Mouse (Mus musculus): ENCODE results near the gene Neil1.

Gene Neil1

DNA sequence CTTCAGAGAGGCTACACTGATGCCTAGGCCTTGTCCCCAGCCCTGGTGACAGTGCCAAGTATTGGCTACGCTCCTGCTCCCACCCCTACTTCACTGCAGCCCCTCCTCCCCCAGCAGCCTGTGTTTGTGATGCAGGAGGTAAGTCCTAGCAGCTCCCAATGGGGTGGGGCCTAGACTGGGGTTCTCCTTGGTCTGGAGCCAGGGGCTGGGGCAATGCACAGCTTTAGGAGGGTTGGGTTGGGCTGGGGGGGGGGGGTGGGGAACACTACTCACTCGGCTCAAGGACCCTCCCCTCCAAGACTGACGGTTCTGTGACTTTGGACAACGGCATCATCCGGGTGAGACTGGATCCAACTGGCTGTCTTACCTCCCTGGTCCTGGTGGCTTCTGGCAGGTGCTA lies 8.5 kb downstream of the Neil1 start:
- no peak for DNase-seq (ENCODE audit: extremely low spot score, low read depth, low spot score)

DNA sequence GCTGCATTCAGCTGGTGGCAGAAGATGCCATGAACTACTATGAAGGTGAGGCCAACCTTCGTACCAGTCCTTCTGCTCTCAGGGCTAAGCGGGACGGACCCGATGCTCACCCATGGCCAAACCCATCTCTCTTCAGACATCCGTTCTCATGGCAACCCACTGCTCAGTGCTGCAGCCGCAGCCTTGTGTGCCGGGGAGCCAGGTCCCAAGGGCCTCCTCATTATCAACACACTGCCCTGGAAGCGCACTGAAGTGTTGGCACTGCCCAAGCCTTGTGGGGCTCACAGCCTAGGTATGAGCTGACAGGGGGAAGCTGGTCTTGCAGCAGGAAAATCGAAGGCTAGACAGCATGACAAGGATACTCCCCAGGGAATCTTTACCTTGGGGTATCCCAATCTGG lies 9.0 kb downstream of the Neil1 start:
- DNase-seq (ENCODE audit: extremely low spot score, low read depth, low spot score), result no peak

DNA sequence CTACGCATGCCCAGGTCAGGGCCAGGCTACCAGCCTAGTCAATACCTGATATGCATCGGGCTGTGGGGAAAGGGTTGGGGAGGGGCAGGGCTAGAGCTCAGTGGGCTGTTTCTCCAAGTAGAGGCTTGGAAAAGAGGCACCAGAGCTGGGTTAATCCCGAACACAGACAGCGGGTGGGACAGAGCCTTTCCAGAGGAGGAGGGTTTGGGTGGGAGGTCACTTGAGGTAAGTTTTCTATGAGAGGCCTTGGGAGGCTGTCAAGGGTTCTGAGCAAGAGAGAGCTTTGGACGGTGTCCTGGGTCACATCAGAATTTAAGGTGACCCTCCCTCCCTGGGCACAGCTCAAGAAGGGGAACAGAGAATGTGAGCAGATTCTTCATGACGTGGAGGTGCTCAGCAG lies 9.6 kb downstream of the Neil1 start:
- DNase-seq (ENCODE audit: extremely low spot score, low read depth, low spot score), result no peak

DNA sequence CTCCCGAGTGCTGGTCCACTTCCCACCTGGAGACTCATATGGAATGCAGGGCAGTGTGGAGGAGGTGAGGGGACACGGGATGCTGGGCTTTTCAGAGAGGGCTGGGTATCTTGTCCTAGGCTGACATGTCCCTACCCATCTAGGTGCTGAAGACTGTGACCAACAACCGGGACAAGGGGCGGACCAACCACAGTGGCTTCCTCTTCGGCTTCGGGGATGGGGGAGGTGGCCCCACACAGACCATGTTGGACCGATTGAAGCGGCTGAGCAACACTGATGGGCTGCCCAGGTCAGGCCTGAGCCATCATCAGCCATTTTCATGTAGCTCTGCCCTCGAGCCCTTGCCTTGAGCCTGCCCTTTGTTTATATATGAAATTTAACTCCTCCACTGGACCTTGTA lies 10.3 kb downstream of the Neil1 start:
- DNase-seq (ENCODE audit: extremely low spot score, low read depth, low spot score), result no peak

DNA sequence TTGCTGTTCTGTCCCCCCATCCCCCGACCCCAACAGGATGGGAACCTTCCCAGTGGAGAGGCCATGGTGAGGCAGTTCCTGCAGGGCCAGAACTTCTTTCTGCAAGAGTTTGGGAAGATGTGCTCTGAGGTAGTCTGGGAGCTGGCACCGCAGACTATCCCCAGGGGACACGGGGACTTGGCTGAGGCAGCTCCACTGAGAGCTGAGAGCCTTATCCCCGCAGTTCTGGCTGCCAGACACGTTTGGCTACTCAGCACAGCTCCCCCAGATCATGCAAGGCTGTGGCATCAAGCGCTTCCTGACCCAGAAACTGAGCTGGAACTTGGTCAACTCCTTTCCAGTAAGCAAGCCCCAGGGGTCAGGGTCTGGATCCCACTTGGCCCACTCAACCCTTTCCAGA lies 10.9 kb downstream of the Neil1 start:
- DNase-seq (ENCODE audit: extremely low spot score, low read depth, low spot score), result no peak

DNA sequence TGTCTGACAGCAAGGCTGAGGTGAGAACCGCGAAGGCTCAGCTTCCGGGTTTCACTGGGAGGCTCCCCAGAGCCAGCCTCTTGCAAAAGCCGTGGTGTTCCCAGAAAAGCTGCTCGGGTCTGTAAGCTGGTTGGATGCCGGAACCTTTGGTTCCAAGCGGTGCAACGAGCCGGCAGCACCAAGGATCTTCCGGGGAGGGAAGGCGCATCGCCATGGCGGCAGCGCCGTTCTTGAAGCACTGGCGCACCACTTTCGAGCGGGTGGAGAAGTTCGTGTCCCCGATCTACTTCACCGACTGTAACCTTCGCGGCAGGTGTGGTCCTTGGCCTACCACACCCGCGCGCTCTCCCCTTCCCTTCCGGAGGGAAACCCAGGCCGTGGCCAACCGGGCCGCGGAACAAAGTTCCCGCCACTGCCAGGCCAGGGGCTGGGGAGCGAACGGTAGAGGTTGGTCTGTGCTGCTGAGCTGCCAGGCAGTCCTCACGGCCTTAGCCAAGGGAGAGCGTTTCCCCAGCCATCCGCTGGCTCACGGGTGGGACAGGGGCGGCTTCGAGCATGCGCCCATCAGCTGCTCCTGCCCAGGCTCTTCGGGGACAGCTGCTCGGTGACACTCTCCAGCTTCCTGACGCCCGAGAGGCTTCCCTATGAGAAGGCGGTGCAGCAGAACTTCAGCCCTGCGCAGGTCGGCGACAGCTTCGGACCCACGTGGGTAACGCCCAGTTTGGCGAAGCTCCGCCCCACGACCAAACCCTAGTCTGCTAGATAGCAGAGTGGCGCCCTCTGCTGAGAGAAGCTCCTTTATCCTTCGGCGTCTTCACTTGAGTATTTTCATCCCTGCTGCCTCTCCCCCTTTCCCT lies 17.3 kb downstream of the Neil1 start, which contains the start of gene Man2c1:
Man2c1 (plus strand) TSS at position 114 of the 857 bp plus-strand sequence.
- peak; percentile 79 for DNase-seq (ENCODE audit: extremely low spot score, low read depth, low spot score)

DNA sequence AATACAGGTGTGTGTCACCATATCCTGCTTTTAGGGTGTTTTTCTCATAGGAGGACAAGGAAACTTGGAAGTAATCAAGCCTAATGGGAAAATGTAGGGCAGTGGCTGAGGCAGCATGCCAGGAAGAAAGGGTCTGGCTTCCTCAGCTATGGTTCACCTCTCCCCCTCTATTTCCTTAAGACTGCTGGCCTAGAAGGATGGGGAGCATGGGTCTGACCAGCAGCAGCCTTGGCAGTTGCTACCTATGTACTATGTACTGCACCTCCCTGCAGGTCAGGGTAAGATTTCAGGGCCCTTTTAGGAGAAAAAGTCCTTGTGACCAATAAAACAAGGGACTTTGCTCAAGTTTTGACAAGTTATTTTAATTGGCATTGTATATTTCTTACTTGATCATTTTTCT lies 18.5 kb downstream of the Neil1 start:
- DNase-seq (ENCODE audit: extremely low spot score, low read depth, low spot score), result no peak

DNA sequence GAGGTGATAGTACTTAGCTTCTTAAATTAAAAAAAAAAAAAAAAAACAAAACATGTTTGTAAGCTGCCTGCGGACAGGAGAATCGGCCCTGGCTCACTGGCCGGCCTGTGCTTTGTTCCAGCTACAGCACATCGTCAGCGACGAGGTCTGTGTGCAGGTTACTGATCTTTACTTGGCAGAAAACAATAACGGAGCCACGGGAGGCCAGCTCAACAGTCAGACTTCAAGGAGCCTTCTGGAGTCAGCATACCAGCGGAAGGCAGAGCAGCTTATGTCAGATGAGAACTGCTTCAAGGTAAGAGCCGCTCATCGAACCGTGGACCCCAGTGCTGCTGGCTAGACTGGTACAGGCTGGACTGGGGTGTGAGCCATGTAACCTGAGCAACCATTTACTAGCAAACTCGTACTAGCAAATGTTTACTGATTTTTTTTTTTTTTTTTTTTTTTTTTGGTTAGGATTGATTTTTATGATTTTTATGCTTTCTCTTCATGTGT lies 30.8 kb downstream of the Neil1 start:
- DNase-seq (ENCODE audit: extremely low spot score, low read depth, low spot score), result no peak
